ENCODE assay signal across 19 mouse cellular contexts in the genomic region with DNA sequence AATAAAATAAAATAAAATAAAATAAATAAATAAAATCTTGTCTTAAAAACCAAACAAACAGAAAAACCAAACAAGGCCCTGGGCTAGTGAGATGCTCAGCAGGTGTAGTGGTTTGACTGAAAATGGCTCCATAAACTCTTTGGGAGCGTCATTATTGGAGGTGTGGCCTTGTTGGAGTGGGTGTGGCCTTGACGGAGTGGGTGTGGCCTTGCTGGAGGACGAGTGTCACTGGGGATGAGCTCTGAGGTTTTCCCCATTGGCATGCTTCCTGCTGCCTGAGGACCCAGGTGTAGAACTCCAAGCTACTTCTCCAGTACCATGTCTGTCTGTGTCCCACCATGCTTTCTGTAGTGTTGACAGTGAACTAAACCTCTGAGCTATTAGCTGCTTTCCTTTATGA.
"Had no signal": no experiment of that assay in that cellular context is flagged by ENCODE, and none has a peak within 500 bp of the region (broad histone marks: within the 10 kb centered on the region; RNA-seq: fewer than 3 reads in every experiment).

No protein-coding gene starts in this region.

- H3K9ac ChIP-seq: liver, embryonic 14.5 days; lung, embryonic 15.5 days; neural tube, embryonic 12.5 days; neural tube, embryonic 15.5 days had no signal

- H3K9me3 ChIP-seq: lung, embryonic 15.5 days; neural tube, embryonic 12.5 days; neural tube, embryonic 15.5 days had no signal

- H3K27me3 ChIP-seq: lung, embryonic 15.5 days; neural tube, embryonic 12.5 days; neural tube, embryonic 15.5 days had no signal

- H3K4me1 ChIP-seq: lung, embryonic 15.5 days had no signal

- H3K27ac ChIP-seq: kidney, postnatal 0 days; liver, embryonic 14.5 days; lung, embryonic 15.5 days; neural tube, embryonic 12.5 days; stomach, postnatal 0 days had no signal

- H3K4me3 ChIP-seq: layer of hippocampus, adult 2 months; lung, embryonic 15.5 days; neural tube, embryonic 12.5 days; neural tube, embryonic 15.5 days had no signal

- DNase-seq: kidney, adult 2 months; kidney, postnatal 25 days; layer of hippocampus, adult 9-11 months; lung, adult 18-20 months; lung, postnatal 10 days; lung, postnatal 36 days; midbrain, embryonic 14.5 days; retina, postnatal 1 day; thymus, adult 18-20 months; thymus, postnatal 36 days had no signal

- H3K36me3 ChIP-seq: lung, embryonic 15.5 days; neural tube, embryonic 12.5 days; neural tube, embryonic 15.5 days had no signal

- H3K4me2 ChIP-seq: liver, embryonic 11.5 days; lung, embryonic 15.5 days; midbrain, embryonic 11.5 days; neural tube, embryonic 12.5 days; neural tube, embryonic 15.5 days had no signal
